Mouse (Mus musculus): Measurements from ENCODE around the gene Sh3bp5. TPM values are rescaled to one million over a fixed set of nuclear protein-coding genes. Genes with fewer than 3 reads are reported as not detected.

Gene Sh3bp5
- polyA plus RNA-seq, 1 experiment from 2014 or later, result 38.4 TPM

- Histone ChIP-seq H3K4me2 (replicated peaks; ENCODE audit: low read depth, low read length) (no peak overlapping the region), H3K4me1 (ENCODE audit: insufficient read depth, low read depth, low read length) (no peaks in the 10 kb centered on the region), H3K27me3 (replicated peaks; ENCODE audit: insufficient read depth, low read length) (no peaks in the 10 kb centered on the region), H3K9me3 (ENCODE audit: low read length) (no peaks in the 10 kb centered on the region), H3K36me3 (ENCODE audit: insufficient read depth, low read length) (peaks cover 30% of the 10 kb centered on the region), H3K4me3 (ENCODE audit: low read depth, low read length) (no peak overlapping the region), H3K27ac (ENCODE audit: low read length) (no peak overlapping the region), H3K9ac (replicated peaks; ENCODE audit: low read depth) (no peak overlapping the region)
- 84% methylated on average over 3 of the region's 3 CpGs for WGBS
- TF ChIP-seq CTCF (IDR thresholded peaks at IDR 0.05), result no peak
- no peak for TF ChIP-seq EP300 (IDR thresholded peaks at IDR 0.05)
- DNase-seq (ENCODE audit: low spot score) (no peak), ATAC-seq (no peak)
Measured at GRCm38 (mm10) chr14:31369377-31369776, 66.5 kb downstream of the Sh3bp5 start.

- peaks cover 37% of the 10 kb centered on the region for H3K36me3 ChIP-seq (ENCODE audit: insufficient read depth, low read length)
- ATAC-seq, result no peak
- H3K4me3 ChIP-seq (ENCODE audit: low read depth, low read length), result no peak overlapping the region
- no peaks in the 10 kb centered on the region for H3K9me3 ChIP-seq (ENCODE audit: low read length)
- 92% methylated on average over 7 of the region's 7 CpGs for WGBS
- no peak overlapping the region for H3K27ac ChIP-seq (ENCODE audit: low read length)
- no peak overlapping the region for H3K4me2 ChIP-seq (replicated peaks; ENCODE audit: low read depth, low read length)
- H3K27me3 ChIP-seq (replicated peaks; ENCODE audit: insufficient read depth, low read length), result no peaks in the 10 kb centered on the region
- H3K9ac ChIP-seq (replicated peaks; ENCODE audit: low read depth), result no peak overlapping the region
- H3K4me1 ChIP-seq (ENCODE audit: insufficient read depth, low read depth, low read length), result no peaks in the 10 kb centered on the region
- DNase-seq (ENCODE audit: low spot score), result no peak
- TF ChIP-seq CTCF (IDR thresholded peaks at IDR 0.05) (no peak), EP300 (IDR thresholded peaks at IDR 0.05) (no peak)
Measured at GRCm38 (mm10) chr14:31367951-31368350, 67.9 kb downstream of the Sh3bp5 start.

- no peaks in the 10 kb centered on the region for H3K4me1 ChIP-seq (ENCODE audit: insufficient read depth, low read depth, low read length)
- H3K9ac ChIP-seq (replicated peaks; ENCODE audit: low read depth), result no peak overlapping the region
- no peak overlapping the region for H3K27ac ChIP-seq (ENCODE audit: low read length)
- H3K27me3 ChIP-seq (replicated peaks; ENCODE audit: insufficient read depth, low read length), result no peaks in the 10 kb centered on the region
- no peak for ATAC-seq
- H3K4me3 ChIP-seq (ENCODE audit: low read depth, low read length), result no peak overlapping the region
- peaks cover 30% of the 10 kb centered on the region for H3K36me3 ChIP-seq (ENCODE audit: insufficient read depth, low read length)
- no peak overlapping the region for H3K4me2 ChIP-seq (replicated peaks; ENCODE audit: low read depth, low read length)
- peak; percentile 60 for DNase-seq (ENCODE audit: low spot score)
- H3K9me3 ChIP-seq (ENCODE audit: low read length), result no peaks in the 10 kb centered on the region
- TF ChIP-seq EP300 (IDR thresholded peaks at IDR 0.05), result no peak
- peak; percentile 75 for TF ChIP-seq CTCF (IDR thresholded peaks at IDR 0.05)
Measured at GRCm38 (mm10) chr14:31365350-31365749, 70.5 kb downstream of the Sh3bp5 start.

GRCm38 (mm10) chr14:31364589-31364988 lies 71.3 kb downstream of the Sh3bp5 start:
- ATAC-seq (no peak), DNase-seq (ENCODE audit: low spot score) (no peak)
- Histone ChIP-seq H3K27ac (ENCODE audit: low read length) (no peak overlapping the region), H3K4me3 (ENCODE audit: low read depth, low read length) (no peak overlapping the region), H3K9me3 (ENCODE audit: low read length) (no peaks in the 10 kb centered on the region), H3K27me3 (replicated peaks; ENCODE audit: insufficient read depth, low read length) (no peaks in the 10 kb centered on the region), H3K9ac (replicated peaks; ENCODE audit: low read depth) (no peak overlapping the region), H3K36me3 (ENCODE audit: insufficient read depth, low read length) (peaks cover 30% of the 10 kb centered on the region), H3K4me2 (replicated peaks; ENCODE audit: low read depth, low read length) (no peak overlapping the region), H3K4me1 (ENCODE audit: insufficient read depth, low read depth, low read length) (no peaks in the 10 kb centered on the region)
- WGBS, result 94% methylated on average over 4 of the region's 4 CpGs
- no peak for TF ChIP-seq EP300 (IDR thresholded peaks at IDR 0.05)
- TF ChIP-seq CTCF (IDR thresholded peaks at IDR 0.05), result no peak

- H3K27ac ChIP-seq (ENCODE audit: low read length), result no peak overlapping the region
- peaks cover 37% of the 10 kb centered on the region for H3K36me3 ChIP-seq (ENCODE audit: insufficient read depth, low read length)
- ATAC-seq (no peak), DNase-seq (ENCODE audit: low spot score) (no peak)
- no peak overlapping the region for H3K9ac ChIP-seq (replicated peaks; ENCODE audit: low read depth)
- WGBS, result 92% methylated on average over 2 of the region's 2 CpGs
- no peak overlapping the region for H3K4me2 ChIP-seq (replicated peaks; ENCODE audit: low read depth, low read length)
- H3K9me3 ChIP-seq (ENCODE audit: low read length), result no peaks in the 10 kb centered on the region
- H3K4me1 ChIP-seq (ENCODE audit: insufficient read depth, low read depth, low read length), result no peaks in the 10 kb centered on the region
- H3K4me3 ChIP-seq (ENCODE audit: low read depth, low read length), result no peak overlapping the region
- H3K27me3 ChIP-seq (replicated peaks; ENCODE audit: insufficient read depth, low read length), result no peaks in the 10 kb centered on the region
- TF ChIP-seq CTCF (IDR thresholded peaks at IDR 0.05) (no peak), EP300 (IDR thresholded peaks at IDR 0.05) (no peak)
Measured at GRCm38 (mm10) chr14:31362236-31362635, 73.6 kb downstream of the Sh3bp5 start.

GRCm38 (mm10) chr14:31345367-31345766 lies 90.5 kb downstream of the Sh3bp5 start:
- Histone ChIP-seq H3K36me3 (ENCODE audit: insufficient read depth, low read length) (peaks cover 20% of the 10 kb centered on the region), H3K4me1 (ENCODE audit: insufficient read depth, low read depth, low read length) (no peaks in the 10 kb centered on the region), H3K4me2 (replicated peaks; ENCODE audit: low read depth, low read length) (no peak overlapping the region), H3K27ac (ENCODE audit: low read length) (no peak overlapping the region), H3K4me3 (ENCODE audit: low read depth, low read length) (no peak overlapping the region), H3K27me3 (replicated peaks; ENCODE audit: insufficient read depth, low read length) (no peaks in the 10 kb centered on the region), H3K9ac (replicated peaks; ENCODE audit: low read depth) (no peak overlapping the region), H3K9me3 (ENCODE audit: low read length) (no peaks in the 10 kb centered on the region)
- ATAC-seq, result no peak
- TF ChIP-seq CTCF (IDR thresholded peaks at IDR 0.05) (no peak), EP300 (IDR thresholded peaks at IDR 0.05) (no peak)
- WGBS, result 79% methylated on average over 1 of the region's 1 CpGs
- DNase-seq (ENCODE audit: low spot score), result no peak

- peaks cover 12% of the 10 kb centered on the region; the same call in 1 of the 2 replicates for H3K36me3 ChIP-seq (ENCODE audit: insufficient read depth, low read length)
- H3K4me1 ChIP-seq (ENCODE audit: insufficient read depth, low read depth, low read length), result no peaks in the 10 kb centered on the region
- no peak overlapping the region for H3K4me2 ChIP-seq (replicated peaks; ENCODE audit: low read depth, low read length)
- DNase-seq (ENCODE audit: low spot score) (no peak), ATAC-seq (no peak)
- TF ChIP-seq CTCF (IDR thresholded peaks at IDR 0.05), result no peak
- no peak overlapping the region for H3K9ac ChIP-seq (replicated peaks; ENCODE audit: low read depth)
- no peak overlapping the region for H3K4me3 ChIP-seq (ENCODE audit: low read depth, low read length)
- no peaks in the 10 kb centered on the region for H3K9me3 ChIP-seq (ENCODE audit: low read length)
- H3K27ac ChIP-seq (ENCODE audit: low read length), result no peak overlapping the region
- H3K27me3 ChIP-seq (replicated peaks; ENCODE audit: insufficient read depth, low read length), result no peaks in the 10 kb centered on the region
- 58% methylated on average over 8 of the region's 8 CpGs for WGBS
Measured at GRCm38 (mm10) chr14:31343241-31343640, 92.6 kb downstream of the Sh3bp5 start.
